Mouse (Mus musculus) bone marrow macrophage, adult 2 months (primary cell): ENCODE data around the gene Csnk1e.

Source experiments
- CTCF ChIP-seq: IDR thresholded peaks from 2 replicates; pipeline ENCODE4 v1.5.1; 2012; ENCODE audit warnings: low read depth, mild to moderate bottlenecking, low read length, moderate library complexity
- POLR2A ChIP-seq: IDR thresholded peaks from 2 replicates; pipeline ENCODE4 v1.6.1; 2012; ENCODE audit warnings: mild to moderate bottlenecking, low read depth, low read length, borderline replicate concordance

DNA sequence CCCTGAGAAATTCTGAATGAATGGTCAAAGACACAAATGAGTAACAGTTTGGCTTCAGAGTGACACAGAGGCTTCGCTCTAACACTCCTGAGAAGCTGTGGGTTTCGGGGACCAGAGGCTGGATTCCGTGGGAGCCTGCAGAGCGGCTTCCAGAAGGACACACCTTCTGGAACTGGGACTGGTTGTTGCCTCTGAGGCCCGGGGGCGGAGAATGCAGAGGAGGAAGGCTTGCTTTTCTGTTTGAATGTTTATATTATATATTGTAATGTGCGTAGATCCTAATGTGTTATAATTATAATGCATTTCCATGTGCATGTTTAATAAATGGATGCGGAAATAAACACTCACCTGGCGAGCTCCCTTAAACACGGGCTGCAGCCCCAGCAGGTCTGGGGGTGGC is 15.7 kb upstream of the Csnk1e start:
- no peak for TF ChIP-seq POLR2A
- TF ChIP-seq CTCF = no peak
